Mouse (Mus musculus) midbrain, postnatal 0 days (tissue): ENCODE measurements around the gene Nat9. TPM values are rescaled to one million over a fixed set of nuclear protein-coding genes. Genes with fewer than 3 reads are reported as not detected.

ENCODE experiments used
- ATAC-seq: fragments of 200-750 bp; cut with Nextera tagmentation; 2 replicates; pipeline ENCODE4 v1.8.0; 2017; ENCODE audit warnings: moderate number of reproducible peaks, mild to moderate bottlenecking, moderate TSS enrichment, moderate library complexity; ENCODE audit not compliant: low FRiP score
- DNase-seq: peaks from one replicate; pipeline ENCODE4 v3.0.0-alpha.2; 2015; ENCODE audit warnings: low spot score
- H3K27ac ChIP-seq: fragments of 300-500 bp; sonication (generic); 2 replicates; pipeline ENCODE4 v1.5.1; 2014; ENCODE audit warnings: low read depth, mild to moderate bottlenecking, low read length, mixed read lengths
- H3K27me3 ChIP-seq: fragments of 300-500 bp; sonication (generic); 2 replicates; pipeline ENCODE4 v1.6.1; 2014; ENCODE audit warnings: low read length, control low read depth, mixed read lengths; ENCODE audit not compliant: insufficient read depth
- H3K36me3 ChIP-seq: fragments of 300-500 bp; sonication (generic); 2 replicates; pipeline ENCODE4 v1.6.1; 2014; ENCODE audit warnings: low read length, control low read depth, mixed read lengths; ENCODE audit not compliant: insufficient read depth
- H3K4me1 ChIP-seq: fragments of 300-500 bp; sonication (generic); 2 replicates; pipeline ENCODE4 v1.6.1; 2014; ENCODE audit warnings: mild to moderate bottlenecking, control low read depth, antibody characterized with exemption, low read length, mixed read lengths; ENCODE audit not compliant: insufficient read depth
- H3K4me2 ChIP-seq: fragments of 300-500 bp; sonication (generic); 2 replicates; pipeline ENCODE4 v1.6.1; 2014; ENCODE audit warnings: low read depth, mild to moderate bottlenecking, low read length, mixed read lengths; ENCODE audit not compliant: poor library complexity, severe bottlenecking
- H3K4me3 ChIP-seq: fragments of 300-500 bp; sonication (generic); 2 replicates; pipeline ENCODE4 v1.5.1; 2014; ENCODE audit warnings: low read depth, mild to moderate bottlenecking, low read length, moderate library complexity
- H3K9ac ChIP-seq: fragments of 300-500 bp; sonication (generic); replicated peaks from 2 replicates; pipeline ENCODE4 v1.6.1; 2014; ENCODE audit warnings: mild to moderate bottlenecking, low read length, moderate library complexity, mixed read lengths; ENCODE audit not compliant: poor library complexity, severe bottlenecking
- H3K9me3 ChIP-seq: fragments of 300-500 bp; sonication (generic); 2 replicates; pipeline ENCODE4 v1.6.1; 2016; ENCODE audit warnings: low read length, control low read depth
- CTCF ChIP-seq: IDR thresholded peaks from 2 replicates; pipeline ENCODE4 v1.5.1; 2016; ENCODE audit warnings: antibody characterized with exemption, mild to moderate bottlenecking
- WGBS: fragments of 180-500 bp; shearing (Covaris S2); extraction: QIAGEN DNeasy Blood & Tissue Kit; methylation state at CpG from one replicate; pipeline ENCODE4 v1.1.7; 2014; 5-methylcytosine and 5-hydroxymethylcytosine counted together
- polyA plus RNA-seq: library from polyadenylated mRNA; unstranded; fragments of >200 nt; fragmentation: Nextera tagmentation; extraction: Ambion mirVana; gene quantifications from 2 replicates; pipeline ENCODE4 v1.2.1, GENCODE M21; 2015
- total RNA-seq: library from RNA; depleted of rRNA; stranded (reverse); fragments of >200 nt; gene quantifications from 2 replicates; pipeline ENCODE4 v1.2.3, GENCODE M21; 2014

Gene Nat9
- total and polyA plus RNA-seq, 2 experiments from 2014 or later: 17.5 to 19.3 TPM

DNA sequence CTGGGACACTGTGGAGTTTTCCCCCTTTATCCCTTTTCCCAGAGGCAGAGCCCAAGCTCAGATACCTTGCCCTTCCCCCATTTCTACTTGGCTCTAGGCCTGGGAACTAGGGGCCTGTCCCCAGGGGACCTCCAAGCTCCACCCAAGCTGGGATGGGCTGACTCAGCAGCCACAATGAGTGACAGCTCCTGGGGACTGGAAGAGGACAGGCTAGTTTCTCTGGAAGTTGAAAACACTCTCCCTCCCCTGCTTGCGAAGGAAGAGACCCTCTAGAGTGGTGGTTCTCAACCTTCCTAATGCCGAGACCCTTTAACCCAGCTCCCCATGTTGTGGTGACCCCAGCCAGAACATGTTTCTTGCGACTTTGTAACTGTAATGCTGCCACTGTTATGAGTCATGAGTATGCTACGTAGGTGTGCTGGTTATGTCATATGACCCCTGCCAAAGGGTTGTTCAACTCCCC, 14.8 kb downstream of the Nat9 start:
- Histone ChIP-seq H3K27ac (no peak overlapping the region), H3K4me3 (no peak overlapping the region), H3K4me1 (peaks cover 3% of the 10 kb centered on the region; the same call in 1 of the 2 replicates), H3K36me3 (no peaks in the 10 kb centered on the region), H3K4me2 (no peak overlapping the region), H3K9me3 (no peaks in the 10 kb centered on the region), H3K9ac (no peak overlapping the region), H3K27me3 (peaks cover 3% of the 10 kb centered on the region; the same call in 1 of the 2 replicates)
- no peak for ATAC-seq
- 28% methylated on average over 4 of the region's 4 CpGs for WGBS
- DNase-seq: peak; percentile 70
- no peak for TF ChIP-seq CTCF

DNA sequence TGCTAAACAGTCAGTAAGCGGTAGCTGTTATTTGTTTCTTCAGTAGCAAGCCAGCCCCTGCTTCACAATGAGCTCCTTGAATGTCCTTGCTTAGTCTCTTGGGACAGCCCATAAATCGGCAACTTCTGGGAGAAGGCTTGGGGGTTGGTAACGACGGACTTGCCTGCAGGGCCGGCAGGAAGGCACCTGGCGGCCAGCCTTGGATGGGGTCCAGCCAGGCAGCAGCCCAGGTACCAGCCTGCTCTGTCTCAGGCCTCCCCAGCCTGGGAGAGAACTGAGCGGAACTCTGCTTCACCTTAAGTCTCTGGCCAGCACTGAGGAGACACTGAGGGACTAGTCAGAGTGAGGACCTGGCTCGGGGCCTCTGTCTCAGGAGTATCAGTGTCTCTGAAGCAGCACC, 16.5 kb downstream of the Nat9 start:
- peaks cover 3% of the 10 kb centered on the region; the same call in 1 of the 2 replicates for H3K4me1 ChIP-seq
- 48% methylated on average over 8 of the region's 8 CpGs for WGBS
- TF ChIP-seq CTCF: no peak
- H3K27ac ChIP-seq: no peak overlapping the region
- DNase-seq (no peak), ATAC-seq (no peak)
- H3K9me3 ChIP-seq: no peaks in the 10 kb centered on the region
- no peaks in the 10 kb centered on the region for H3K36me3 ChIP-seq
- peaks cover 3% of the 10 kb centered on the region; the same call in 1 of the 2 replicates for H3K27me3 ChIP-seq
- no peak overlapping the region for H3K4me3 ChIP-seq
- H3K4me2 ChIP-seq: no peak overlapping the region
- H3K9ac ChIP-seq: no peak overlapping the region

DNA sequence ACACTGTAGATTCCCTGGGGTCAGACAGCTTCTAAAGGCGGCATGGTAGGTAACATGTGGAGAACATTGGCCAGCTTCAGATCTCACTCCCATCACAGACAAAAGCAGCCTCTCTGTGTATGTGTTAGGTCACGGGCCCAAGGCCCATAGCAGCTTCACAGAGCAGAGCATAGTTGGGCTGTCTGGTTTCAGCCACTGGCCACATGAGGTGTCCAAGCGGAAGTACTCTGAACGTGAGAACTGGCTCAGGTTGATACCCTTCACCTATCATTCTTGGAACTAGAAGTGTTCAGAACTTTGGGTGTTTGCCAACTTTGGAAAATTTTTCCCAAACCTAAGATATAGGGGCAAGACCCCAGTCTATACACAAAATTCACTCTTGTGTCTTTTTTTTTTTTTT, 18.2 kb downstream of the Nat9 start:
- ATAC-seq: no peak
- Histone ChIP-seq H3K36me3 (no peaks in the 10 kb centered on the region), H3K27ac (no peak overlapping the region), H3K4me1 (no peaks in the 10 kb centered on the region), H3K27me3 (no peaks in the 10 kb centered on the region; the same call in 1 of the 2 replicates), H3K9me3 (no peaks in the 10 kb centered on the region), H3K4me3 (no peak overlapping the region), H3K9ac (no peak overlapping the region), H3K4me2 (no peak overlapping the region)
- WGBS: 87% methylated on average over 4 of the region's 4 CpGs
- TF ChIP-seq CTCF: no peak
- no peak for DNase-seq

GRCm38 (mm10) chr11:115167631-115168249, 19.9 kb downstream of the Nat9 start:
- Histone ChIP-seq H3K4me3 (no peak overlapping the region), H3K9ac (no peak overlapping the region), H3K4me1 (peaks cover 2% of the 10 kb centered on the region; the same call in 1 of the 2 replicates), H3K4me2 (no peak overlapping the region), H3K9me3 (no peaks in the 10 kb centered on the region), H3K36me3 (no peaks in the 10 kb centered on the region), H3K27me3 (peaks cover 16% of the 10 kb centered on the region), H3K27ac (no peak overlapping the region)
- no peak for TF ChIP-seq CTCF
- WGBS: 85% methylated on average over 8 of the region's 8 CpGs
- ATAC-seq: no peak
- no peak for DNase-seq

DNA sequence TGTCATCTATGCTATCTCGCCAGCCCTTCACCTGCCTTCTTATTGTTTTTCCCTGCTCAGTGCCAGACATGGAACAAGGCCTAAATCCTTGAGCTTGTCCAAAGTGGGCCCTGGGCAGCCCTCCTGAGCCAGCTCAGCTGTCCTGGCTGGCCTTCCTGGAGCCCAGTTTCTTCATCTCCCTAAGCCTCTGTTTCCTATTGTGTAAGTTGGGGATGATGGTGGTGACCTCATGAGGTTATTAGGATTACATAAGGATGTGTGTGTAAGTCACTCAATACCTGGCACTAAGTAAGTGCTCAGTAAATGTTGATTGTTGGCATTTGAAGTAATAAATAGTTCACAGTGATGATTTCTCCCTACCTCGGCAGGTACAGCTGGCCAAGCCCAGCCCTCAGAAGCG, 20.9 kb downstream of the Nat9 start:
- ATAC-seq (no peak), DNase-seq (no peak)
- H3K36me3 ChIP-seq: no peaks in the 10 kb centered on the region
- 87% methylated on average over 3 of the region's 3 CpGs for WGBS
- no peak overlapping the region for H3K4me2 ChIP-seq
- H3K9ac ChIP-seq: no peak overlapping the region
- peaks cover 4% of the 10 kb centered on the region; the same call in 1 of the 2 replicates for H3K4me1 ChIP-seq
- no peak overlapping the region for H3K27ac ChIP-seq
- no peaks in the 10 kb centered on the region for H3K9me3 ChIP-seq
- no peak overlapping the region for H3K4me3 ChIP-seq
- TF ChIP-seq CTCF: no peak
- peaks cover 22% of the 10 kb centered on the region for H3K27me3 ChIP-seq

GRCm38 (mm10) chr11:115164976-115165374, 22.7 kb downstream of the Nat9 start:
- WGBS: 4% methylated on average over 9 of the region's 9 CpGs
- 0 out of 2 replicates have a peak, but pooled peaks have one; percentile 6 for TF ChIP-seq CTCF
- peak; percentile 69 for DNase-seq

More at GRCm38 (mm10) chr11:115164976-115165374, 22.7 kb downstream of the Nat9 start:
- ATAC-seq: no peak
- Histone ChIP-seq H3K27me3 (peaks cover 27% of the 10 kb centered on the region), H3K4me1 (peaks cover 4% of the 10 kb centered on the region; the same call in 1 of the 2 replicates), H3K4me2 (peak overlapping the region; percentile 55), H3K36me3 (no peaks in the 10 kb centered on the region), H3K27ac (peak overlapping the region; percentile 12; the same call in 1 of the 2 replicates), H3K9ac (0 out of 2 replicates have a peak overlapping the region, but pooled peaks have one; percentile 55), H3K9me3 (no peaks in the 10 kb centered on the region), H3K4me3 (peak overlapping the region; percentile 49)
